Mouse (Mus musculus): ENCODE measurements around the gene Plcl1. TPM values are rescaled to one million over a fixed set of nuclear protein-coding genes. Genes with fewer than 3 reads are reported as not detected.

Plcl1 gene
- total and polyA plus RNA-seq, 3 experiments = 0.08 to 0.41 (median 0.13) TPM

GRCm38 (mm10) chr1:55572202-55572601 lies 166.5 kb downstream of the Plcl1 start:
- no peaks in the 10 kb centered on the region for H3K36me3 ChIP-seq (replicated peaks in 1 of 2; ENCODE audit: control insufficient read depth in 1 of 2, insufficient read depth in 1 of 2, low read length in 1 of 2)
- no peak overlapping the region for H3K27ac ChIP-seq (ENCODE audit: insufficient read depth, low read depth)
- in situ Hi-C loops (cut with MboI; ENCODE audit: low pct_ligation_motif_present, low pct_unique_long_range_greater_than_20kb, low sequenced_read_pairs) (no loop called here), dilution Hi-C loops (cut with MboI; ENCODE audit: extremely low pct_ligation_motif_present, extremely low pct_unique_long_range_greater_than_20kb, low sequenced_read_pairs) (no loop called here)
- 0 out of 4 replicates have a peak, but pooled peaks cover 0 to 2% of the 10 kb centered on the region in 2 experiments for H3K4me1 ChIP-seq (ENCODE audit: control insufficient read depth in 1 of 2, insufficient read depth in 2 of 2)
- no peaks in the 10 kb centered on the region for H3K27me3 ChIP-seq (replicated peaks)
- H3K9ac ChIP-seq (ENCODE audit: insufficient read depth, low read depth) = no peak overlapping the region
- no peak for DNase-seq (ENCODE audit: extremely low read depth)
- no peak overlapping the region for H3K4me3 ChIP-seq (replicated peaks in 1 of 3; ENCODE audit: low read depth in 2 of 3, low read length in 2 of 3, poor library complexity in 1 of 3)
- H3K4me2 ChIP-seq (ENCODE audit: insufficient read depth, low read depth, poor library complexity, severe bottlenecking) = no peak overlapping the region
- H3K9me3 ChIP-seq (replicated peaks; ENCODE audit: low read length) = no peaks in the 10 kb centered on the region
- TF ChIP-seq POLR2A (IDR thresholded peaks at IDR 0.05; ENCODE audit: low read depth, low read length) (no peak), MAFK (IDR thresholded peaks at IDR 0.05; ENCODE audit: insufficient replicate concordance, low read length) (no peak), NRF1 (IDR thresholded peaks at IDR 0.05; ENCODE audit: low read depth, low read length) (no peak), NELFE (IDR thresholded peaks at IDR 0.05; ENCODE audit: low read depth, low read length) (no peak), RCOR1 (conservative IDR thresholded peaks at IDR 0.05; ENCODE audit: low read depth, low read length) (no peak), USF2 (conservative IDR thresholded peaks at IDR 0.05; ENCODE audit: low read depth, low read length) (no peak), SIN3A (IDR thresholded peaks at IDR 0.05; ENCODE audit: low read length) (no peak)
- no peaks in the 10 kb centered on the region for H3K79me2 ChIP-seq (replicated peaks; ENCODE audit: control insufficient read depth, extremely low read depth, insufficient read depth, poor library complexity, severe bottlenecking)

- in situ Hi-C loops (cut with MboI; ENCODE audit: low pct_ligation_motif_present, low pct_unique_long_range_greater_than_20kb, low sequenced_read_pairs) = no loop called here
These were observed 166.9 kb downstream of the Plcl1 start for GRCm38 (mm10) chr1:55572664-55573063.

GRCm38 (mm10) chr1:55575916-55576315 lies 170.2 kb downstream of the Plcl1 start:
- no peaks in the 10 kb centered on the region for H3K9me3 ChIP-seq (replicated peaks; ENCODE audit: low read length)
- H3K4me1 ChIP-seq (ENCODE audit: control insufficient read depth in 1 of 2, insufficient read depth in 2 of 2) = 0 out of 4 replicates have a peak, but pooled peaks cover 0 to 2% of the 10 kb centered on the region in 2 experiments
- DNase-seq (ENCODE audit: extremely low read depth) = peak; percentile 1
- in situ Hi-C loops (cut with MboI; ENCODE audit: low pct_ligation_motif_present, low pct_unique_long_range_greater_than_20kb, low sequenced_read_pairs) (no loop called here), dilution Hi-C loops (cut with MboI; ENCODE audit: extremely low pct_ligation_motif_present, extremely low pct_unique_long_range_greater_than_20kb, low sequenced_read_pairs) (no loop called here)
- no peak overlapping the region for H3K4me2 ChIP-seq (ENCODE audit: insufficient read depth, low read depth, poor library complexity, severe bottlenecking)
- H3K36me3 ChIP-seq (replicated peaks in 1 of 2; ENCODE audit: control insufficient read depth in 1 of 2, insufficient read depth in 1 of 2, low read length in 1 of 2) = no peaks in the 10 kb centered on the region
- no peaks in the 10 kb centered on the region for H3K79me2 ChIP-seq (replicated peaks; ENCODE audit: control insufficient read depth, extremely low read depth, insufficient read depth, poor library complexity, severe bottlenecking)
- no peaks in the 10 kb centered on the region for H3K27me3 ChIP-seq (replicated peaks)
- H3K4me3 ChIP-seq (replicated peaks in 1 of 3; ENCODE audit: low read depth in 2 of 3, low read length in 2 of 3, poor library complexity in 1 of 3) = no peak overlapping the region
- H3K27ac ChIP-seq (ENCODE audit: insufficient read depth, low read depth) = no peak overlapping the region
- TF ChIP-seq UBTF (IDR thresholded peaks at IDR 0.05; ENCODE audit: low read depth, low read length) (no peak), E2F4 (IDR thresholded peaks at IDR 0.05; ENCODE audit: insufficient replicate concordance, low read depth, low read length) (no peak), CHD1 (IDR thresholded peaks at IDR 0.05; ENCODE audit: low read depth, low read length) (no peak), JUN (IDR thresholded peaks at IDR 0.05; ENCODE audit: insufficient read depth, low read depth, low read length) (no peak), ELF1 (IDR thresholded peaks at IDR 0.05; ENCODE audit: low read depth, low read length) (no peak), SMC3 (IDR thresholded peaks at IDR 0.05; ENCODE audit: low read depth, low read length) (no peak), PAX5 (IDR thresholded peaks at IDR 0.05; ENCODE audit: low read length) (no peak), EP300 (IDR thresholded peaks at IDR 0.05; ENCODE audit: low read length) (no peak), GABPA (IDR thresholded peaks at IDR 0.05; ENCODE audit: insufficient replicate concordance, low read depth, low read length) (no peak), POLR2AphosphoS2 (IDR thresholded peaks at IDR 0.05; ENCODE audit: low read depth, low read length) (no peak), MEF2A (IDR thresholded peaks at IDR 0.05; ENCODE audit: borderline replicate concordance, low read depth, low read length) (no peak), MXI1 (IDR thresholded peaks at IDR 0.05; ENCODE audit: low read depth, low read length) (no peak), MYC (IDR thresholded peaks at IDR 0.05; ENCODE audit: low read depth, low read length) (no peak), ETS1 (conservative IDR thresholded peaks at IDR 0.05; ENCODE audit: low read depth, low read length) (no peak), RAD21 (IDR thresholded peaks at IDR 0.05; ENCODE audit: low read depth, low read length) (no peak), POLR2A (IDR thresholded peaks at IDR 0.05; ENCODE audit: low read depth, low read length) (no peak)
- H3K9ac ChIP-seq (ENCODE audit: insufficient read depth, low read depth) = no peak overlapping the region

More at GRCm38 (mm10) chr1:55572664-55573063, 166.9 kb downstream of the Plcl1 start:
- H3K4me1 ChIP-seq (ENCODE audit: control insufficient read depth in 1 of 2, insufficient read depth in 2 of 2) = 0 out of 4 replicates have a peak, but pooled peaks cover 0 to 2% of the 10 kb centered on the region in 2 experiments
- H3K27me3 ChIP-seq (replicated peaks) = no peaks in the 10 kb centered on the region
- H3K27ac ChIP-seq (ENCODE audit: insufficient read depth, low read depth) = no peak overlapping the region
- H3K79me2 ChIP-seq (replicated peaks; ENCODE audit: control insufficient read depth, extremely low read depth, insufficient read depth, poor library complexity, severe bottlenecking) = no peaks in the 10 kb centered on the region
- no peaks in the 10 kb centered on the region for H3K36me3 ChIP-seq (replicated peaks in 1 of 2; ENCODE audit: control insufficient read depth in 1 of 2, insufficient read depth in 1 of 2, low read length in 1 of 2)
- TF ChIP-seq MAX (IDR thresholded peaks at IDR 0.05; ENCODE audit: low read length) (no peak), USF2 (conservative IDR thresholded peaks at IDR 0.05; ENCODE audit: low read depth, low read length) (no peak), ZMIZ1 (IDR thresholded peaks at IDR 0.05; ENCODE audit: low read depth, low read length) (no peak)
- dilution Hi-C loops (cut with MboI; ENCODE audit: extremely low pct_ligation_motif_present, extremely low pct_unique_long_range_greater_than_20kb, low sequenced_read_pairs) = no loop called here
- H3K4me3 ChIP-seq (replicated peaks in 1 of 3; ENCODE audit: low read depth in 2 of 3, low read length in 2 of 3, poor library complexity in 1 of 3) = no peak overlapping the region
- DNase-seq (ENCODE audit: extremely low read depth) = no peak
- H3K9me3 ChIP-seq (replicated peaks; ENCODE audit: low read length) = no peaks in the 10 kb centered on the region
- no peak overlapping the region for H3K9ac ChIP-seq (ENCODE audit: insufficient read depth, low read depth)
- no peak overlapping the region for H3K4me2 ChIP-seq (ENCODE audit: insufficient read depth, low read depth, poor library complexity, severe bottlenecking)

Data from CH12.LX (cell line).